Mouse (Mus musculus): Measurements from ENCODE around the gene Sh3gl1. TPM values are rescaled to one million over a fixed set of nuclear protein-coding genes. Genes with fewer than 3 reads are reported as not detected.

The Sh3gl1 gene
- total and polyA plus RNA-seq, 3 experiments, result 29.3 to 39.0 (median 38.0) TPM

DNA sequence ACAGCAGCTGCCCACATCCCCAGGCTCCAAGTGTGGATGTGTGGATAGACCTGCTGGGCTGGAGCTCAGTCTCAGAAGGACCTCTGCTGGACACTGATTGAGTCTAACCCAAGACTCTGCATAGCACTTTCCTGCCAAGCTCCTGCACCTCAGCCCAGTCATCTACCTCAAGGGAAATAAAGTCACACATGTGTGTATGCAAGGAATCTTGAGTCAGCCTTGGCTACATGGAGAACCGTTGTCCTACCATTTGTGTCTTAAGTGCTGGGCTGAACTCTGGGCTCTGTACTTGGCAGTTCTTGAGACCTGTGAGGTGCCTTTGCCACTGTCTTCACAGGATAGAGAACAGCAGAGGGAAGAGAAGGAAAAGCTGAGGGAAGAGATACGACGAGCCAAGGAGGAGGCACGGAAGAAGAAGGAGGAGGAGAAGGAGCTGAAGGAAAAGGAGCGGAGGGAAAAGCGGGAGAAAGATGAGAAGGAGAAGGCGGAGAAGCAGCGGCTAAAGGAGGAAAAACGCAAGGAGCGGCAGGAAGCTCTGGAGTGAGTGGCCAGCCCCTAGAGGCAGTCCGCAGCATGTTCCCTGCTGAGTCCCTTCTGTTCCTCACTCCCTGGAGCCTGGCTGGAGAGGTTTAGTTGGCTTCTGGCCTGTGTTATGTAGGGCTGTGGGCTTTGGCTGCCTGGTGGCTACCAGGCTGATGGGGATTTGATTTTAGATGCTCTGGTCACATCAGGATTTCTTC lies 21.1 kb upstream of the Sh3gl1 start:
- in situ Hi-C loops (cut with MboI; ENCODE audit: low pct_ligation_motif_present, low pct_unique_long_range_greater_than_20kb, low sequenced_read_pairs) (no loop called here), dilution Hi-C loops (cut with MboI; ENCODE audit: extremely low pct_ligation_motif_present, extremely low pct_unique_long_range_greater_than_20kb, low sequenced_read_pairs) (no loop called here)
- H3K27ac ChIP-seq (ENCODE audit: insufficient read depth, low read depth), result no peak overlapping the region
- no peak overlapping the region for H3K4me3 ChIP-seq (replicated peaks in 1 of 3; ENCODE audit: low read depth in 2 of 3, low read length in 2 of 3, poor library complexity in 1 of 3)
- TF ChIP-seq MAFK (IDR thresholded peaks at IDR 0.05; ENCODE audit: insufficient replicate concordance, low read length), result no peak
- no peak for TF ChIP-seq GABPA (IDR thresholded peaks at IDR 0.05; ENCODE audit: insufficient replicate concordance, low read depth, low read length)
- TF ChIP-seq MAZ (IDR thresholded peaks at IDR 0.05; ENCODE audit: low read depth, low read length), result no peak
- TF ChIP-seq SMC3 (IDR thresholded peaks at IDR 0.05; ENCODE audit: low read depth, low read length), result no peak
- no peak for TF ChIP-seq MYC (IDR thresholded peaks at IDR 0.05; ENCODE audit: low read depth, low read length)
- TF ChIP-seq HCFC1 (IDR thresholded peaks at IDR 0.05; ENCODE audit: low read depth, low read length), result no peak
- no peak for TF ChIP-seq RAD21 (IDR thresholded peaks at IDR 0.05; ENCODE audit: low read depth, low read length)
- TF ChIP-seq NELFE (IDR thresholded peaks at IDR 0.05; ENCODE audit: low read depth, low read length), result no peak
- TF ChIP-seq ETS1 (conservative IDR thresholded peaks at IDR 0.05; ENCODE audit: low read depth, low read length), result no peak
- TF ChIP-seq ZC3H11A (IDR thresholded peaks at IDR 0.05; ENCODE audit: low read depth, low read length), result no peak
- peaks cover 65 to 90% of the 10 kb centered on the region in 2 experiments for H3K36me3 ChIP-seq (replicated peaks in 1 of 2; ENCODE audit: control insufficient read depth in 1 of 2, insufficient read depth in 1 of 2, low read length in 1 of 2)
- H3K4me2 ChIP-seq (ENCODE audit: insufficient read depth, low read depth, poor library complexity, severe bottlenecking), result no peak overlapping the region
- H3K9ac ChIP-seq (ENCODE audit: insufficient read depth, low read depth), result no peak overlapping the region
- H3K9me3 ChIP-seq (replicated peaks; ENCODE audit: low read length), result no peaks in the 10 kb centered on the region
- peaks cover 27% of the 10 kb centered on the region for H3K79me2 ChIP-seq (replicated peaks; ENCODE audit: control insufficient read depth, extremely low read depth, insufficient read depth, poor library complexity, severe bottlenecking)
- H3K27me3 ChIP-seq (replicated peaks), result no peaks in the 10 kb centered on the region
- H3K4me1 ChIP-seq (ENCODE audit: control insufficient read depth in 1 of 2, insufficient read depth in 2 of 2), result no peaks in the 10 kb centered on the region
- no peak for DNase-seq (ENCODE audit: extremely low read depth)

DNA sequence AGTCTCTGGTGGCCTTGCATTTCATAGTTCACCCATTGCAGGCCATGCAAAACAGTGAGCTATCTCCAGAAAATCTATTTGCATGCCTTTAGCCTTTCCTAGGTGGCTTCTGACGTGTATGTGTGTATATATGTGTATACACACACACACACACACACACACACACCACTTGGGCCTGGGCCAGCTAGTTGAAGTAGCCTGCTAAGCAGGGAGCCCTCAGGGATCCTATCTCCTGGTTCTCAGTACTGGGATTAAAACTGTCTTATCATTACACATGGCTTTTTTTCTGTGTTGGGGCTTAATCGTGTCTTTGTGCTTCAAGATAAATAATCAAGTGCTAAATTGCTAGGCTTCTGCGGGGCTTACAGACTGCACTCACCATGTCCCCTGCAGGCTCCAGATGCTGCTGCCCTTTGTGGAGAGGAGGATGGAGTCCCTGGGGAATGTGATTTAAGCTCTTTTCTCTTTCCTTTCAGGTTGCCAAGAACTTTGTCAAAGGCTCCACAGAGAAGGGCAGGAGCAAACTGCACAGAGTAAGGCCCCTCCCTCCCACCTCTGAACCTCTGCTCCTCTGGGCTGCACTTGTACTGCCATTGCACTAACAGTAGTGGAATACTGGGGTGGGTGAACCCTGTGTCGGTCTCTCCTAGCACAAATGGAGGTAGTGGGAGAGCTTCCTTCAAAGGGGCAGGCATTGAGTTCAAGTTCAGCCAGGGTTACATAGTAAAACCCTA lies 19.7 kb upstream of the Sh3gl1 start:
- dilution Hi-C loops (cut with MboI; ENCODE audit: extremely low pct_ligation_motif_present, extremely low pct_unique_long_range_greater_than_20kb, low sequenced_read_pairs) (no loop called here), in situ Hi-C loops (cut with MboI; ENCODE audit: low pct_ligation_motif_present, low pct_unique_long_range_greater_than_20kb, low sequenced_read_pairs) (no loop called here)
- peaks cover 60 to 89% of the 10 kb centered on the region in 2 experiments for H3K36me3 ChIP-seq (replicated peaks in 1 of 2; ENCODE audit: control insufficient read depth in 1 of 2, insufficient read depth in 1 of 2, low read length in 1 of 2)
- DNase-seq (ENCODE audit: extremely low read depth), result no peak
- H3K27ac ChIP-seq (ENCODE audit: insufficient read depth, low read depth), result no peak overlapping the region
- H3K27me3 ChIP-seq (replicated peaks), result no peaks in the 10 kb centered on the region
- no peaks in the 10 kb centered on the region for H3K4me1 ChIP-seq (ENCODE audit: control insufficient read depth in 1 of 2, insufficient read depth in 2 of 2)
- H3K9me3 ChIP-seq (replicated peaks; ENCODE audit: low read length), result no peaks in the 10 kb centered on the region
- TF ChIP-seq JUND (conservative IDR thresholded peaks at IDR 0.05; ENCODE audit: low read depth, low read length), result no peak
- TF ChIP-seq MAFK (IDR thresholded peaks at IDR 0.05; ENCODE audit: insufficient replicate concordance, low read length), result no peak
- no peak for TF ChIP-seq TCF12 (IDR thresholded peaks at IDR 0.05; ENCODE audit: low read depth, low read length)
- TF ChIP-seq NELFE (IDR thresholded peaks at IDR 0.05; ENCODE audit: low read depth, low read length), result no peak
- TF ChIP-seq ZMIZ1 (IDR thresholded peaks at IDR 0.05; ENCODE audit: low read depth, low read length), result no peak
- no peak for TF ChIP-seq BHLHE40 (IDR thresholded peaks at IDR 0.05; ENCODE audit: low read depth, low read length)
- TF ChIP-seq MXI1 (IDR thresholded peaks at IDR 0.05; ENCODE audit: low read depth, low read length), result no peak
- no peak for TF ChIP-seq ZKSCAN1 (IDR thresholded peaks at IDR 0.05; ENCODE audit: borderline replicate concordance, low read depth, low read length)
- no peak for TF ChIP-seq USF1 (IDR thresholded peaks at IDR 0.05; ENCODE audit: low read depth, low read length)
- no peak for TF ChIP-seq CHD1 (IDR thresholded peaks at IDR 0.05; ENCODE audit: low read depth, low read length)
- no peak for TF ChIP-seq HCFC1 (IDR thresholded peaks at IDR 0.05; ENCODE audit: low read depth, low read length)
- no peak for TF ChIP-seq SIN3A (IDR thresholded peaks at IDR 0.05; ENCODE audit: low read length)
- no peak for TF ChIP-seq RAD21 (IDR thresholded peaks at IDR 0.05; ENCODE audit: low read depth, low read length)
- no peak for TF ChIP-seq NRF1 (IDR thresholded peaks at IDR 0.05; ENCODE audit: low read depth, low read length)
- no peak for TF ChIP-seq POLR2A (IDR thresholded peaks at IDR 0.05; ENCODE audit: low read depth, low read length)
- TF ChIP-seq E2F4 (IDR thresholded peaks at IDR 0.05; ENCODE audit: insufficient replicate concordance, low read depth, low read length), result no peak
- no peak for TF ChIP-seq TBP (conservative IDR thresholded peaks at IDR 0.05; ENCODE audit: low read depth, low read length)
- TF ChIP-seq MYC (IDR thresholded peaks at IDR 0.05; ENCODE audit: low read depth, low read length), result no peak
- no peak overlapping the region for H3K4me3 ChIP-seq (replicated peaks in 1 of 3; ENCODE audit: low read depth in 2 of 3, low read length in 2 of 3, poor library complexity in 1 of 3)
- H3K4me2 ChIP-seq (ENCODE audit: insufficient read depth, low read depth, poor library complexity, severe bottlenecking), result no peak overlapping the region
- no peak overlapping the region for H3K9ac ChIP-seq (ENCODE audit: insufficient read depth, low read depth)
- peaks cover 41% of the 10 kb centered on the region for H3K79me2 ChIP-seq (replicated peaks; ENCODE audit: control insufficient read depth, extremely low read depth, insufficient read depth, poor library complexity, severe bottlenecking)
